Mouse (Mus musculus) CD4-positive, CD25-positive, alpha-beta regulatory T cell, adult 2 months (primary cell): ENCODE data around the gene Ccdc30.

Source experiments
- DNase-seq: peaks from one replicate; pipeline ENCODE4 v3.0.0-alpha.2; 2012; ENCODE audit warnings: low read depth, low spot score

Ccdc30 gene

GRCm38 (mm10) chr4:119417270-119417669, 1.9 kb upstream of the Ccdc30 start:
- DNase-seq: no peak

- no peak for DNase-seq
Observed at GRCm38 (mm10) chr4:119412791-119413190, 2.5 kb downstream of the Ccdc30 start.

GRCm38 (mm10) chr4:119411877-119412650, 3.3 kb downstream of the Ccdc30 start:
- no peak for DNase-seq

- DNase-seq: no peak
Observed at GRCm38 (mm10) chr4:119403431-119403830, 11.9 kb downstream of the Ccdc30 start.

GRCm38 (mm10) chr4:119400896-119401295, 14.4 kb downstream of the Ccdc30 start:
- DNase-seq: no peak

GRCm38 (mm10) chr4:119398751-119399150, 16.6 kb downstream of the Ccdc30 start:
- no peak for DNase-seq

- peak; percentile 49 for DNase-seq
Observed at GRCm38 (mm10) chr4:119390369-119390768, 25.0 kb downstream of the Ccdc30 start.

GRCm38 (mm10) chr4:119389184-119389583, 26.1 kb downstream of the Ccdc30 start:
- DNase-seq: no peak

GRCm38 (mm10) chr4:119381471-119382190, 33.7 kb downstream of the Ccdc30 start:
- DNase-seq: no peak

- DNase-seq: no peak
Observed at GRCm38 (mm10) chr4:119369460-119369859, 45.9 kb downstream of the Ccdc30 start.

GRCm38 (mm10) chr4:119366758-119367526, 48.4 kb downstream of the Ccdc30 start:
- no peak for DNase-seq

- no peak for DNase-seq
Observed at GRCm38 (mm10) chr4:119362231-119362630, 53.1 kb downstream of the Ccdc30 start.

- DNase-seq: peak; percentile 54
Observed at GRCm38 (mm10) chr4:119359196-119359971, 55.9 kb downstream of the Ccdc30 start.

GRCm38 (mm10) chr4:119345508-119345907, 69.8 kb downstream of the Ccdc30 start:
- no peak for DNase-seq

GRCm38 (mm10) chr4:119338861-119339361, 76.4 kb downstream of the Ccdc30 start:
- peak; percentile 68 for DNase-seq

- no peak for DNase-seq
Observed at GRCm38 (mm10) chr4:119338422-119338821, 76.9 kb downstream of the Ccdc30 start.

GRCm38 (mm10) chr4:119333487-119333886, 81.8 kb downstream of the Ccdc30 start:
- no peak for DNase-seq

GRCm38 (mm10) chr4:119320896-119321550, 94.3 kb downstream of the Ccdc30 start:
- DNase-seq: peak; percentile 8

GRCm38 (mm10) chr4:119320131-119320830, 95.0 kb downstream of the Ccdc30 start, which contains the start of gene Ppih:
Gene Ppih, minus strand, starts transcription at chr4:119320546.
- peak; percentile 97 for DNase-seq

GRCm38 (mm10) chr4:119313756-119314155, 101.6 kb downstream of the Ccdc30 start:
- DNase-seq: no peak
